Mouse (Mus musculus) kidney, postnatal 0 days (tissue): Measurements from ENCODE around the gene Kcnrg. TPM values are rescaled to one million over a fixed set of nuclear protein-coding genes. Genes with fewer than 3 reads are reported as not detected.
A peak's percentile ranks its signal among the peaks of the same experiment; 100 is the strongest.

Experiments used
- ATAC-seq: fragments of 200-750 bp; cut with Nextera tagmentation; replicated peaks from 2 replicates; pipeline ENCODE4 v1.8.0; 2017; ENCODE audit warnings: low read depth, moderate number of reproducible peaks, moderate TSS enrichment, moderate library complexity; ENCODE audit not compliant: low FRiP score
- DNase-seq: peaks from one replicate; pipeline ENCODE4 v3.0.0-alpha.2; 2016; ENCODE audit warnings: low spot score
- H3K27ac ChIP-seq: fragments of 300-500 bp; sonication (generic); 2 replicates; pipeline ENCODE4 v1.5.1; 2014; ENCODE audit warnings: mild to moderate bottlenecking
- H3K27me3 ChIP-seq: fragments of 300-500 bp; sonication (generic); 2 replicates; pipeline ENCODE4 v1.6.1; 2014; ENCODE audit warnings: low read length, mixed read lengths; ENCODE audit not compliant: insufficient read depth
- H3K36me3 ChIP-seq: fragments of 300-500 bp; sonication (generic); 2 replicates; pipeline ENCODE4 v1.6.1; 2014; ENCODE audit warnings: low read length, mixed read lengths; ENCODE audit not compliant: insufficient read depth
- H3K4me1 ChIP-seq: fragments of 300-500 bp; sonication (generic); replicated peaks from 2 replicates; pipeline ENCODE4 v1.6.1; 2014; ENCODE audit warnings: antibody characterized with exemption, low read length, mixed read lengths; ENCODE audit not compliant: insufficient read depth
- H3K4me2 ChIP-seq: fragments of 300-500 bp; sonication (generic); 2 replicates; pipeline ENCODE4 v1.6.1; 2014; ENCODE audit warnings: mild to moderate bottlenecking, low read length, moderate library complexity, mixed read lengths
- H3K4me3 ChIP-seq: fragments of 300-500 bp; sonication (generic); replicated peaks from 2 replicates; pipeline ENCODE4 v1.5.1; 2014; ENCODE audit warnings: low read depth, low read length
- H3K9ac ChIP-seq: fragments of 300-500 bp; sonication (generic); 2 replicates; pipeline ENCODE4 v1.6.1; 2014; ENCODE audit warnings: low read depth, low read length
- H3K9me3 ChIP-seq: fragments of 300-500 bp; sonication (generic); replicated peaks from 2 replicates; pipeline ENCODE4 v1.6.1; 2016; ENCODE audit warnings: low read length, inconsistent platforms, mixed read lengths
- CTCF ChIP-seq: IDR thresholded peaks from 2 replicates; pipeline ENCODE4 v1.5.1; 2016; ENCODE audit warnings: antibody characterized with exemption, low read depth, mild to moderate bottlenecking, moderate library complexity
- WGBS: fragments of 180-500 bp; shearing (Covaris S2); extraction: QIAGEN DNeasy Blood & Tissue Kit; methylation state at CpG from one replicate; pipeline ENCODE4 v1.1.7; 2014; 5-methylcytosine and 5-hydroxymethylcytosine counted together
- microRNA counts: library from miRNA; unstranded; fragments of <30 nt; microRNA quantifications from one replicate; lab custom pipeline; 2015
- microRNA-seq: library from miRNA; unstranded; fragments of <30 nt; microRNA quantifications from one replicate; pipeline ENCODE4, GENCODE M21; 2016
- polyA plus RNA-seq: library from polyadenylated mRNA; unstranded; fragments of >200 nt; fragmentation: Nextera tagmentation; extraction: Ambion mirVana; gene quantifications from 2 replicates; pipeline ENCODE4 v1.2.1, GENCODE M21; 2015

Kcnrg gene
- polyA plus RNA-seq, 1 experiment from 2014 or later, result 0.58 TPM

DNA sequence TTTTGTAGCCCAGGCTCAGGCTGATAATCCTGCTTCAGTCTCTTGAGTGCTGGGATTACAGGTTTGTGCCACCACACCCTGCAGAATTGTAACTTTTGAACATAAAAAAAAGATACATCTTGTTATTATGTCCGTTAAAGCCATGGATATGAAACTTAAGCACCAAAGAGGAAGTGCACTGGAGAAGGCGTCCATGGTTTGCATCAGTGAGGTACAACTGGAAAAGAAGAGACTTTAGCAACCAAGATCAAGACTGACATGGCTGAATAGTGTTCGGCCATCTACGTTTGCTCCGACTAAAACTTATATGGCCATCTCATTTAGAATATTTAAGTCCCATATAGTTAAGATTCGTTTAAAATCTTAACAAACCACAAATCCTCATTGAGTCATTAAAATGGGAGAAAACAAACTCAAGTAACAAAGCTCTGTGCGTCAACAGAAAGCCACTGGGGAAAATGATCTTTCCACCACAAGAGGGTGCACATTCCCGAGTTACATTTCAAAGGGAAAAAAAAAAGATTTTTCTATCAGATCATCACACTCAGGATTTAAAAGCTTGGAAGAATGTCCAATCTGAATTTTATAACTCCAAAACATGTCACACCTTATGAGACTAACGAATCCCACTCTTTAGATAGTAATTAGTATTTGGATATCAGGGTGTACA, 43.2 kb downstream of the Kcnrg start:
- Histone ChIP-seq H3K4me1 (no peaks in the 10 kb centered on the region), H3K9me3 (no peaks in the 10 kb centered on the region), H3K4me2 (no peak overlapping the region), H3K27me3 (no peaks in the 10 kb centered on the region), H3K27ac (no peak overlapping the region), H3K9ac (no peak overlapping the region), H3K36me3 (no peaks in the 10 kb centered on the region), H3K4me3 (no peak overlapping the region)
- peak; percentile 85 for DNase-seq
- no peak for ATAC-seq
- WGBS, result 40% methylated on average over 9 of the region's 9 CpGs
- peak; percentile 81 for TF ChIP-seq CTCF

DNA sequence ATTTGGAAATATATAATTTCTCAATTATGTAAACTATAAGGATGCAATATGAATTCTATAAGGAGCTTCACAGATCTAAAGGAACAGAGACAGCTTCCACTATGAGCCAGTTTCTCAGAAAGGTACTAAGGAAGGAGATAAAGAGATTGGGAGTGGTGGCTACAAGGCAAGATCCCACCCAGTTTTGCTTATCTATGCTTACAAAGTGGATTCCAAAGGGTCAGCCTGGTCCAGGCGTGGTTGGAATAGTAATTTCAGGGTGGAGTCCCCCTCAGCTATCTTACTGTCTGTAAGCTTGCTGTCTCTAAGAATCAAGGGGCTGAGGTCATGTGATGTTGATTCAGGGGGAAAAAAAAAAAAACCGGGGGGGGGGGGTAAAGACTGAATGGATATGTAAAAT, 49.2 kb downstream of the Kcnrg start:
- ATAC-seq (no peak), DNase-seq (no peak)
- Histone ChIP-seq H3K4me3 (no peak overlapping the region), H3K36me3 (no peaks in the 10 kb centered on the region), H3K9me3 (no peaks in the 10 kb centered on the region), H3K4me2 (no peak overlapping the region), H3K4me1 (no peaks in the 10 kb centered on the region), H3K9ac (no peak overlapping the region), H3K27me3 (no peaks in the 10 kb centered on the region), H3K27ac (no peak overlapping the region)
- TF ChIP-seq CTCF, result no peak
- 53% methylated on average over 2 of the region's 2 CpGs for WGBS

DNA sequence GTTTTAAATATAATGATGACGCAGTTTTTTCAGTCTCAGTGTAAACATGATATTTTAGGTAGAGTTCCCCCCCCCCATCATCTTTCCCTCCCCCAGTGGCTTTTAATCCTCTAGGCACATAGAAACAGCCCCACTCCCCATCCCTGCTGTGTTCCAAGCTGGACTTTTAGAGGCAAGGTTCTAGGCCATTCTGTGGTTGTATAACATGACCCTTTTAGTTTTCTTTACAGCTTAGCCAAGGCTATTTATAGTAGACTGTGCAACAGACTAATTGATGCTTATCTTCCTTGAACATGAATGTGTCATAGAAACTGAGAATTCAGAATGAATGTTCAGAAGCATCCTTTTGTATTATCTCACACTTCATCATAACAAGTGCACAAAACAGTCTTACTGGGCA, 54.2 kb downstream of the Kcnrg start:
- no peak for TF ChIP-seq CTCF
- 76% methylated on average over 1 of the region's 1 CpGs for WGBS

DNA sequence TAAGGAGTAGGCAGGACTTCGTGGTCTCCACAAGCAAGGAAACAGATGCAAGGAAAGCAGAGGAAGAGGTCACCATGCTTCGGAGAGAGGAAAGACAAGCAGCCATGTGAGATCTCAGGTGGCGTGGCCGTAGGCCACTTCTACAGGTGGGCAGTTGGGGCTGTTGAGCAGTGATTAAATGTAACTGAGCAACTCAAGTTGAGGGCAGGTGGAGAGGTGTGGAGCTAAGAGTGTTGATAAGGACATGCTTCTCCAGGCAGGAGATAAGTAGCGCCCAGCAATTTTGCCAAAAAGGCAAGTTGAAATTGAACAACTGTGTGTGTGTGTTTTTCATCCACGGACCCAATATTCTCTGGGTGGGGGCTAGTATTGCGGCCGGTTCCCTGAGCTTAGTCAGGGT, 55.0 kb downstream of the Kcnrg start:
- no peak overlapping the region for H3K4me2 ChIP-seq
- ATAC-seq (no peak), DNase-seq (no peak)
- no peak overlapping the region for H3K27ac ChIP-seq
- H3K4me3 ChIP-seq, result no peak overlapping the region
- no peak for TF ChIP-seq CTCF
- 87% methylated on average over 8 of the region's 8 CpGs for WGBS
- no peaks in the 10 kb centered on the region for H3K9me3 ChIP-seq
- no peaks in the 10 kb centered on the region for H3K36me3 ChIP-seq
- no peak overlapping the region for H3K9ac ChIP-seq
- no peaks in the 10 kb centered on the region for H3K4me1 ChIP-seq
- H3K27me3 ChIP-seq, result no peaks in the 10 kb centered on the region

More for the DNA sequence above, 54.2 kb downstream of the Kcnrg start:
- DNase-seq (no peak), ATAC-seq (no peak)
- H3K27me3 ChIP-seq, result no peaks in the 10 kb centered on the region
- H3K9ac ChIP-seq, result no peak overlapping the region
- H3K4me2 ChIP-seq, result no peak overlapping the region
- no peak overlapping the region for H3K27ac ChIP-seq
- no peaks in the 10 kb centered on the region for H3K36me3 ChIP-seq
- no peak overlapping the region for H3K4me3 ChIP-seq
- H3K9me3 ChIP-seq, result no peaks in the 10 kb centered on the region
- H3K4me1 ChIP-seq, result no peaks in the 10 kb centered on the region

MicroRNA genes within 50 kb of the gene (microRNA counts, 519-probe panel; counts per million panel counts)
- microRNA mmu-miR-15a (lab: Ali Mortazavi, UCI), result 7,363 counts per million, percentile 96 among the panel's probes with 10 or more counts
- 8,261 counts per million, percentile 100 among the panel's probes with 10 or more counts for microRNA mmu-miR-16 (lab: Ali Mortazavi, UCI)

Small RNA genes within 50 kb of the gene (microRNA-seq; reads per million reads assigned to microRNA genes)
- 4,758 reads per million, percentile 91 among the genes with 10 or more reads in this experiment for gene Mir15a
- 3,075 reads per million, percentile 87 among the genes with 10 or more reads in this experiment for gene Mir16-1

Other genes starting within 250 kb of the Kcnrg start
- gene Ebpl, start 247.0 kb upstream of the Kcnrg start, polyA plus RNA-seq, result 11.3 and 13.4 TPM in 2 replicates
- 30.8 and 33.0 TPM in 2 replicates for gene Kpna3, start 167.6 kb upstream of the Kcnrg start, polyA plus RNA-seq
- 30.7 and 31.5 TPM in 2 replicates for gene Spryd7, start 50.6 kb upstream of the Kcnrg start, polyA plus RNA-seq
- gene Trim13, start 9.2 kb upstream of the Kcnrg start, polyA plus RNA-seq, result 22.7 and 23.6 TPM in 2 replicates